Mouse (Mus musculus) c-Kit-positive CD71-positive TER-119-negative erythroid progenitor cells, embryonic 14.5 days (primary cell): Measurements from ENCODE around the gene Ccna1.

Experiments used
- DNase-seq: peaks from one replicate; pipeline ENCODE4 v3.0.0-alpha.2; 2013; ENCODE audit warnings: low read depth

Ccna1 gene

GRCm38 (mm10) chr3:55055038-55055746, at the start of gene Ccna1:
TSS of gene Ccna1 (minus strand) at chr3:55055501.
- no peak for DNase-seq

- DNase-seq = no peak
Observed at GRCm38 (mm10) chr3:55101092-55101491, 45.8 kb upstream of the Ccna1 start.

GRCm38 (mm10) chr3:55098990-55099389, 43.7 kb upstream of the Ccna1 start:
- DNase-seq = no peak

GRCm38 (mm10) chr3:55098014-55098413, 42.7 kb upstream of the Ccna1 start:
- DNase-seq = no peak

DNA sequence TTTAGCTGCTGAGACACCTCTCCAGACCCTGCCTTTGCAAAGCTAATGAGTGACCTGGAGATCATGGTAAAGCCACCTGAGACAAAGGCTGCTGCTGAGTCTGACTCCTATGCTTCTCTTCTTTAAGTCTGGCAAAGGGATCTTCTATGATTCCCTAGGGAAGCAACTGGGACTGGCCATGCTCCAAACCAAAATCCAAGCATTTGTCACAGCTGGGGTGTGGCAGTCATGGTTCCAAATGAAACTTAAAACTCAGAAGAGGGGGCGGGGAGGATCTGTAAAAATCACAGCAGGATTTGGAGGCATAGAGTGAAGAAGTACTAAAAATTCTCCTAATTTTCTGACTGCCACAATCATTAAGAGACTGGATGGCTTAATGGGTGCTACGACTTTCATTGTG, 41.9 kb upstream of the Ccna1 start:
- DNase-seq = no peak

GRCm38 (mm10) chr3:55096655-55097005, 41.3 kb upstream of the Ccna1 start:
- DNase-seq = no peak

GRCm38 (mm10) chr3:55095968-55096654, 40.8 kb upstream of the Ccna1 start:
- no peak for DNase-seq

- no peak for DNase-seq
Observed at GRCm38 (mm10) chr3:55093161-55093560, 37.9 kb upstream of the Ccna1 start.

DNA sequence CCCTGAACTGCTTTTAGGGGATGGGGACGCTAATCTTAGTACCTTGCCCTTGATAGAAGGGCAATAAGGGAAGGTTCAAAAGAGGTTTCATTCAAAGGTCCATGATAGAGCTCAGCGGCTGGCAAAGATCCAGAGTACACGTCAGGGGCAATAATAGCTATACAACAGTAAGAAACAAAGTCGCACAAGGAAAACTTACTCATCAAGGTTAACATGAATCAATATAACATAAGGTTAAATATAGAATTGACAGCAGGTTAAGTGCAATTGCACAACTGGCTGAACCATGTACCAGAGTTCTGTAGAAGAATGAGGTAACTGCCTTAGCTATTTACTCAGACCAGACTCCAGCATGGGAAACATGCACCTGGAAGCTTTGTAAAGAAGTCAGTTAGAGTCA, 34.0 kb upstream of the Ccna1 start:
- DNase-seq = no peak

- DNase-seq = no peak
Observed at GRCm38 (mm10) chr3:55088843-55089242, 33.5 kb upstream of the Ccna1 start.

GRCm38 (mm10) chr3:55088359-55088758, 33.1 kb upstream of the Ccna1 start:
- DNase-seq = no peak

DNA sequence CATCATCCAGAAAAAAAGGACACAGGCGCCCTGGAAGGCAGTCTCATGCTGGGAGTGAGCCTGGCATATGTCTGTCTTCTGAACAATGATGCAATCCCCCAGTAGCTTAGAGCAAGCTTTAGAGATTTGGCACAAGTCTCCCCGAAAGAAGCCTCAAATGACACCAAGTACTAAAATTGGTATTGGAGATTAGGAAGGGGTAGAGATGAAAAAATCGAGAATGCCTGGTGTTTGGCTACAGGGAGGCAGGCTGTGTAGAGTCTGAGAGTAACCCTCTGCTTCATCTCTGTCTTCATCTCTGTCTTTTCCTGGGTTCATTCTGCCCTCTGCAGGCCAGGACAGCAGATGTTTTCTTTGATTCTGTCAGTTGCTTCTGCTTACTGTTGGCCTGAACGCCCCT, 32.1 kb upstream of the Ccna1 start:
- no peak for DNase-seq

DNA sequence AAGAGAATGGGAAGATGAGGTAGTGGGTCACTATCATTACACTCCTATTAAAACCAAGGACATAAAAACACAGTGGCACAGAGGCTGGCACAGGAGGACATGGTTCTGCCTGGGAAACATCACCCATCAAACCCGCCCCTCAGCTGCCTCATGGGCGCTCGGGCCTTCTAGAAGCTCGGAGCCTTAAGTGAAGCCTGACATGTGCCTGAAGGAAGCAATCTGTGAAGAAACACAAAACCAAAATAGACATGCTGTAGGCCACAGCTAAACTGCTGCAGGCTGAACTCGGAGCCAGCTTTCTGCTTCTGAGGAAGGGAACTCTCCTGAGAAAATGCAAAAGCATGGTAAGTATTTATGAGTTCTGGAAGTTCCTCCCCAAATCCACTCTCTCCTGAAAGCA, 31.6 kb upstream of the Ccna1 start:
- no peak for DNase-seq

DNA sequence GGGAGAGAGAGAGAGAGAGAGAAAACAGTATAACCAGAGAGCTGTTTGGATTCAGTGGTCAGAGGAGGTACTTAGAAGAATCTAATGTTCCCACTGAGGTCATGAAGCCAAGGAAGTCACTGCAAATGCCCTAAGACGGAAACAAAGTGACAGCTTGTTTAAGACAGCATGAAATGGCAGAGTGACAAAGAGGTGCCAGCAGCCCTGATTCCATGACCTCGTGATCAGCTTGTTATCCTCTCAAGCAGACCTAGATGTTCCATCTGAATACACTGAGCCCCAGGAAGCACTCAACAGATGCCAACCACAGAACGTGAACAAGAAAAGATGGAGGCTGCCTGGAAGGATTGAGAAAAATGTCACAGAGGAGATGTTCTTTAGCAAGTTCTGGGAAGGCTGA, 30.4 kb upstream of the Ccna1 start:
- no peak for DNase-seq

DNA sequence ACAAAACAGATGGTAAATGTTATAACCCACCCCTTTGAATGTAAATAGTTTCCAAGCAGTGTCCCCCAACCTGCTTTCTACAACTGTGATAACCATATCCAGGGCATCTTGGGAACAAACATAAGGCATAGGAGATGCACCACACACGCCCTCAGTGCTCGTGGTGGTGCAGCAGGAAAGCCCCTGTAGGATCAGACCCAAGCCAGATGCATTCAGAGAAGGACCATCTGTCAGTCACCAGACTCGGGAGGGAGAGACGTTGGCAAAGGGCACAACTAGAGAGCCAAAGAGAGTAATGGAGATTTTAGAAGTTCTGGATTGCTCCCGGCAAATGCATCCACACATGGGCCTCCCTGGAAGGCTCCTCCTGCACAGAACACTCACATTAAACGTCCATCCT, 29.5 kb upstream of the Ccna1 start:
- no peak for DNase-seq

GRCm38 (mm10) chr3:55080055-55080454, 24.8 kb upstream of the Ccna1 start:
- DNase-seq = peak; percentile 54

GRCm38 (mm10) chr3:55079619-55080018, 24.3 kb upstream of the Ccna1 start:
- no peak for DNase-seq

GRCm38 (mm10) chr3:55078233-55078632, 22.9 kb upstream of the Ccna1 start:
- DNase-seq = no peak

GRCm38 (mm10) chr3:55075294-55075648, 20.0 kb upstream of the Ccna1 start:
- DNase-seq = no peak

GRCm38 (mm10) chr3:55074576-55075293, 19.4 kb upstream of the Ccna1 start:
- no peak for DNase-seq

DNA sequence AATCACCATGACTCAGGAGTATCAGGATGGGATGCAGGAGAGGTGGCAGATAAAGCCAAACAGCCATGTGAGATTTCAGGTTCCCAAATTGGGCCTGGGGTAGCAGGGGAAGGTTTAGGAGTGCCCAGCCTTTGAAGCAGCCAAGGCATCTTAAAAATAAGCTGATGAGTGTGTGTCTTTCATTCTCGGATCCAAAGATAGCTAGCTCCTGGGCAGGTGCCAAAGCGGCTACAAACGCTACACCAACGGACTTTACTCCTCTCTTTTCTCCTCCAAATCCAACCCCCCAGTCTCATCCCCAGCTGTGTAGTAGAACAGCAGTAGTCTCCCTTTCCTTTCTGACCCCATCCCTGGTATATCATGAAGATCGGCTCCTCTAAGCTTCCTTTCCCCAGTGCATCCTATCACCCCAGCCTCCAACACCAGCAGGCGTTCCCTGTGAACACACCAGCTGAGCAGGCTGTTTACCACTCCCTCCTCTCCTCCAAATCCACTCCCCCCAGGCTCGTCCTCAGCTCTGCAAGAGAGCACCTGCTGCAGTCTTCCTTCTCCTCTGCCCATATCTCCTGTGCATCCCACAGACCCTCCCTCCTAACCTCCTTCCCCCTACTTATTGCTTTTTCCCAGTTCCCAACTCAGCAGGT, 12.6 kb upstream of the Ccna1 start:
- no peak for DNase-seq

- no peak for DNase-seq
Observed at GRCm38 (mm10) chr3:55066666-55067023, 11.3 kb upstream of the Ccna1 start.
